Mouse (Mus musculus) erythroblast, embryonic 14.5 days (primary cell): ENCODE results near the gene Stk10. TPM values are rescaled to one million over a fixed set of nuclear protein-coding genes. Genes with fewer than 3 reads are reported as not detected.

Source experiments
- H3K27me3 ChIP-seq: 2 replicates; pipeline ENCODE4 v1.6.1; 2012; ENCODE audit warnings: inconsistent platforms; ENCODE audit not compliant: control insufficient read depth
- H3K36me3 ChIP-seq: 2 replicates; pipeline ENCODE4 v1.6.1; 2012; ENCODE audit warnings: mild to moderate bottlenecking, inconsistent platforms; ENCODE audit not compliant: control insufficient read depth
- H3K4me1 ChIP-seq: 2 replicates; pipeline ENCODE4 v1.6.1; 2012; ENCODE audit warnings: inconsistent platforms; ENCODE audit not compliant: control insufficient read depth
- H3K4me3 ChIP-seq: replicated peaks from 2 replicates; pipeline ENCODE3; 2012; ENCODE audit warnings: moderate library complexity, mild to moderate bottlenecking, inconsistent platforms
- H3K9me3 ChIP-seq: 2 replicates; pipeline ENCODE4 v1.6.1; 2012; ENCODE audit warnings: low read length, inconsistent platforms, mixed read lengths; ENCODE audit not compliant: control insufficient read depth
- GATA1 ChIP-seq: IDR thresholded peaks from 2 replicates; pipeline ENCODE4 v1.6.1; 2012; ENCODE audit warnings: low read length, inconsistent platforms, mixed read lengths
- TAL1 ChIP-seq: IDR thresholded peaks from 3 replicates; pipeline ENCODE4 v1.6.1; 2012; ENCODE audit warnings: low read length, inconsistent platforms, mixed read lengths
- polyA plus RNA-seq: library from polyadenylated mRNA; stranded (reverse); fragments of >175 nt; gene quantifications from 2 replicates; pipeline ENCODE4 v1.2.3, GENCODE M21; 2012

Gene Stk10
- polyA plus RNA-seq, 1 experiment: 3.8 TPM

GRCm38 (mm10) chr11:32553311-32554140 lies 20.4 kb downstream of the Stk10 start:
- TF ChIP-seq GATA1: no peak
- no peak for TF ChIP-seq TAL1
- H3K36me3 ChIP-seq: peaks cover 77% of the 10 kb centered on the region
- no peak overlapping the region for H3K4me3 ChIP-seq
- no peaks in the 10 kb centered on the region for H3K9me3 ChIP-seq
- peaks cover 59% of the 10 kb centered on the region for H3K4me1 ChIP-seq
- H3K27me3 ChIP-seq: no peaks in the 10 kb centered on the region

- no peaks in the 10 kb centered on the region for H3K27me3 ChIP-seq
- no peak overlapping the region for H3K4me3 ChIP-seq
- no peak for TF ChIP-seq GATA1
- TF ChIP-seq TAL1: no peak
- no peaks in the 10 kb centered on the region for H3K9me3 ChIP-seq
- peaks cover 62% of the 10 kb centered on the region for H3K4me1 ChIP-seq
- peaks cover 76% of the 10 kb centered on the region for H3K36me3 ChIP-seq
Observed at GRCm38 (mm10) chr11:32554141-32555091, 21.3 kb downstream of the Stk10 start.

- no peaks in the 10 kb centered on the region for H3K27me3 ChIP-seq
- H3K9me3 ChIP-seq: no peaks in the 10 kb centered on the region
- no peak overlapping the region for H3K4me3 ChIP-seq
- peaks cover 61% of the 10 kb centered on the region for H3K4me1 ChIP-seq
- H3K36me3 ChIP-seq: peaks cover 74% of the 10 kb centered on the region
- TF ChIP-seq TAL1: no peak
- no peak for TF ChIP-seq GATA1
Observed at GRCm38 (mm10) chr11:32555103-32555689, 22.1 kb downstream of the Stk10 start.

- Histone ChIP-seq H3K4me3 (no peak overlapping the region), H3K36me3 (peaks cover 70% of the 10 kb centered on the region), H3K9me3 (no peaks in the 10 kb centered on the region), H3K4me1 (peaks cover 48% of the 10 kb centered on the region), H3K27me3 (no peaks in the 10 kb centered on the region)
- TF ChIP-seq TAL1 (no peak), GATA1 (no peak)
Observed at GRCm38 (mm10) chr11:32556333-32556990, 23.4 kb downstream of the Stk10 start.

GRCm38 (mm10) chr11:32558026-32558425 lies 24.9 kb downstream of the Stk10 start:
- Histone ChIP-seq H3K27me3 (no peaks in the 10 kb centered on the region), H3K4me1 (peaks cover 38% of the 10 kb centered on the region), H3K36me3 (peaks cover 68% of the 10 kb centered on the region), H3K4me3 (no peak overlapping the region), H3K9me3 (no peaks in the 10 kb centered on the region)
- TF ChIP-seq TAL1 (no peak), GATA1 (no peak)

DNA sequence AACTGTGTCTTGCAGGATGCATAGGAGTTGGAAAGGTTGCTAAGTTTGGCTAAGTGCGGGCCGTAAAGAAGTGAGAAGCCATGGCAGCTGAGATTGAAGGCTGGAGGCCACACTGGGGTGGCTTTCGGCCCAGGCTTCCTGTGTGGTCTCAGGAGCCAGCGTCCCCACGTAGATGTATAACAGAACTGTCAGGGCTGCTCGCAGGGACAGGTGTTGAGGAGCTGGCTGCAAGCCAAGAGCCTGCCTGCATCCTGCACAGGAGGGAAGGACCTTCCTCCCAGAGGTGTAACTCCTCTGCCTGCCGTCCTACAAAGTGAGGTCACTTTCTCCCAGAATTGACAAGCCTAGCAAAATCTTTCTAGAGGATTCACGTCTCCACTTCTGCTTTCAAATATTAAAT lies 25.6 kb downstream of the Stk10 start:
- Histone ChIP-seq H3K4me3 (no peak overlapping the region), H3K9me3 (no peaks in the 10 kb centered on the region), H3K27me3 (no peaks in the 10 kb centered on the region), H3K4me1 (peaks cover 35% of the 10 kb centered on the region), H3K36me3 (peaks cover 68% of the 10 kb centered on the region)
- TF ChIP-seq TAL1: no peak
- no peak for TF ChIP-seq GATA1

GRCm38 (mm10) chr11:32560015-32560770 lies 27.1 kb downstream of the Stk10 start:
- H3K4me3 ChIP-seq: no peak overlapping the region
- no peaks in the 10 kb centered on the region for H3K27me3 ChIP-seq
- TF ChIP-seq GATA1 (no peak), TAL1 (no peak)
- H3K36me3 ChIP-seq: peaks cover 74% of the 10 kb centered on the region
- H3K9me3 ChIP-seq: no peaks in the 10 kb centered on the region
- peaks cover 33% of the 10 kb centered on the region for H3K4me1 ChIP-seq
